Mouse (Mus musculus) liver, adult 2 months (tissue): ENCODE results near the gene Zbtb20.

Experiments used
- CTCF ChIP-seq: fragments of 200-500 bp; IDR thresholded peaks from 2 replicates; pipeline ENCODE4 v1.5.1; 2011; ENCODE audit warnings: low read depth, low read length, control low read depth
- POLR2A ChIP-seq: fragments of 200-500 bp; IDR thresholded peaks from 2 replicates; pipeline ENCODE4 v1.6.1; 2011; ENCODE audit warnings: low read length, control low read depth; ENCODE audit not compliant: insufficient read depth; ENCODE audit errors: extremely low read depth

GRCm38 (mm10) chr16:43540108-43540507 is 664.4 kb downstream of the Zbtb20 start:
- TF ChIP-seq POLR2A: no peak
- peak; percentile 58 for TF ChIP-seq CTCF
